Mouse (Mus musculus) right cerebral cortex, postnatal 4 days (tissue): ENCODE results near the gene Cntfr.
"Not testable (repeated sequence)": the region's sequence is repeated elsewhere in the genome, so short reads cannot be mapped to it uniquely, and the experiment has no call there.

Source experiments
- DNase-seq: peaks from one replicate; pipeline ENCODE4 v3.0.0-alpha.2; 2022

Cntfr gene

GRCm38 (mm10) chr4:41708192-41708745 is 11.4 kb upstream of the Cntfr start:
- DNase-seq, result no peak

- peak; percentile 66 for DNase-seq
Observed at GRCm38 (mm10) chr4:41707011-41707535, 10.2 kb upstream of the Cntfr start.

GRCm38 (mm10) chr4:41705922-41706754 is 9.2 kb upstream of the Cntfr start:
- no peak for DNase-seq

GRCm38 (mm10) chr4:41704651-41705050 is 7.8 kb upstream of the Cntfr start:
- no peak for DNase-seq

- DNase-seq, result not testable (repeated sequence)
Observed at GRCm38 (mm10) chr4:41702226-41702625, 5.3 kb upstream of the Cntfr start.

- DNase-seq, result not testable (repeated sequence)
Observed at GRCm38 (mm10) chr4:41700224-41700623, 3.3 kb upstream of the Cntfr start.

GRCm38 (mm10) chr4:41699783-41700182 is 2.9 kb upstream of the Cntfr start, which contains the start of gene Il11ra1:
TSS of gene Il11ra1 (plus strand) at chr4:41699989.
- DNase-seq, result not testable (repeated sequence)

GRCm38 (mm10) chr4:41698421-41699016 is 1.6 kb upstream of the Cntfr start:
- DNase-seq, result not testable (repeated sequence)

GRCm38 (mm10) chr4:41696452-41696851 is 437 bp downstream of the Cntfr start:
- not testable (repeated sequence) for DNase-seq

- DNase-seq, result not testable (repeated sequence)
Observed at GRCm38 (mm10) chr4:41695800-41696199, 1.1 kb downstream of the Cntfr start.

- not testable (repeated sequence) for DNase-seq
Observed at GRCm38 (mm10) chr4:41693511-41693910, 3.4 kb downstream of the Cntfr start.

GRCm38 (mm10) chr4:41690014-41690413 is 6.9 kb downstream of the Cntfr start:
- DNase-seq, result not testable (repeated sequence)

- DNase-seq, result not testable (repeated sequence)
Observed at GRCm38 (mm10) chr4:41688562-41688961, 8.3 kb downstream of the Cntfr start.

- not testable (repeated sequence) for DNase-seq
Observed at GRCm38 (mm10) chr4:41685882-41686492, 10.9 kb downstream of the Cntfr start.

- not testable (repeated sequence) for DNase-seq
Observed at GRCm38 (mm10) chr4:41684931-41685453, 11.9 kb downstream of the Cntfr start.

GRCm38 (mm10) chr4:41684131-41684930 is 12.6 kb downstream of the Cntfr start:
- DNase-seq, result not testable (repeated sequence)

GRCm38 (mm10) chr4:41683303-41683702 is 13.6 kb downstream of the Cntfr start:
- DNase-seq, result not testable (repeated sequence)

- DNase-seq, result no peak
Observed at GRCm38 (mm10) chr4:41682789-41683188, 14.1 kb downstream of the Cntfr start.

GRCm38 (mm10) chr4:41681947-41682346 is 14.9 kb downstream of the Cntfr start:
- no peak for DNase-seq

- no peak for DNase-seq
Observed at GRCm38 (mm10) chr4:41681176-41681575, 15.7 kb downstream of the Cntfr start.

GRCm38 (mm10) chr4:41679291-41679690 is 17.6 kb downstream of the Cntfr start:
- no peak for DNase-seq

- no peak for DNase-seq
Observed at GRCm38 (mm10) chr4:41678863-41679262, 18.0 kb downstream of the Cntfr start.
